Mouse (Mus musculus) heart, embryonic 14.5 days (tissue): Measurements from ENCODE around the gene Cdkn2aip. TPM values are rescaled to one million over a fixed set of nuclear protein-coding genes. Genes with fewer than 3 reads are reported as not detected.
A peak's percentile ranks its signal among the peaks of the same experiment; 100 is the strongest.

ENCODE experiments used
- ATAC-seq: fragments of 200-750 bp; cut with Nextera tagmentation; 2 replicates; pipeline ENCODE4 v1.8.0; 2017; ENCODE audit warnings: low read depth, moderate TSS enrichment; ENCODE audit not compliant: insufficient number of reproducible peaks, insufficient read depth, low FRiP score
- H3K27ac ChIP-seq, 2 experiments: fragments of 200-500 bp in 1 of 2; fragments of 300-500 bp in 1 of 2; sonication (generic) in 1 of 2; replicated peaks in 1 of 2; 2 replicates each; pipeline ENCODE4 v1.5.1; 2012 to 2014; ENCODE audit warnings: low read depth in 2 of 2, low read length in 2 of 2, control low read depth in 1 of 2, mild to moderate bottlenecking in 1 of 2, mixed read lengths in 1 of 2; ENCODE audit not compliant: control insufficient read depth in 1 of 2, insufficient read depth in 1 of 2
- H3K27me3 ChIP-seq: fragments of 300-500 bp; sonication (generic); 2 replicates; pipeline ENCODE4 v1.6.1; 2014; ENCODE audit warnings: mild to moderate bottlenecking, low read length, control low read depth; ENCODE audit not compliant: control insufficient read depth, insufficient read depth
- H3K36me3 ChIP-seq: fragments of 300-500 bp; sonication (generic); 2 replicates; pipeline ENCODE4 v1.6.1; 2014; ENCODE audit warnings: mild to moderate bottlenecking, control low read depth, low read length, mixed read lengths; ENCODE audit not compliant: control insufficient read depth, insufficient read depth
- H3K4me1 ChIP-seq, 2 experiments: fragments of 200-500 bp in 1 of 2; fragments of 300-500 bp in 1 of 2; sonication (generic) in 1 of 2; 2 replicates each; pipeline ENCODE4 v1.6.1; 2012 to 2014; ENCODE audit warnings: low read length in 2 of 2, control low read depth in 1 of 2, mixed read lengths in 1 of 2; ENCODE audit not compliant: control insufficient read depth in 2 of 2, insufficient read depth in 2 of 2
- H3K4me2 ChIP-seq: fragments of 300-500 bp; sonication (generic); 2 replicates; pipeline ENCODE4 v1.6.1; 2014; ENCODE audit warnings: mild to moderate bottlenecking, low read length
- H3K4me3 ChIP-seq, 2 experiments: fragments of 200-500 bp in 1 of 2; fragments of 300-500 bp in 1 of 2; sonication (generic) in 1 of 2; 2 replicates each; pipeline ENCODE4 v1.5.1; 2012 to 2014; ENCODE audit warnings: low read length in 2 of 2, mild to moderate bottlenecking in 2 of 2, control low read depth in 1 of 2, low read depth in 1 of 2, moderate library complexity in 1 of 2; ENCODE audit not compliant: control insufficient read depth in 1 of 2, insufficient read depth in 1 of 2
- H3K9ac ChIP-seq: fragments of 300-500 bp; sonication (generic); 2 replicates; pipeline ENCODE4 v1.6.1; 2014; ENCODE audit warnings: mild to moderate bottlenecking, low read length
- H3K9me3 ChIP-seq: fragments of 300-500 bp; sonication (generic); 2 replicates; pipeline ENCODE4 v1.6.1; 2016; ENCODE audit warnings: low read length, control low read depth; ENCODE audit not compliant: control insufficient read depth
- WGBS: fragments of 180-500 bp; shearing (Covaris S2); extraction: QIAGEN DNeasy Blood & Tissue Kit; methylation state at CpG from one replicate; pipeline ENCODE4 v1.1.7; 2014; 5-methylcytosine and 5-hydroxymethylcytosine counted together
- polyA plus RNA-seq: library from polyadenylated mRNA; unstranded; fragments of >200 nt; fragmentation: Nextera tagmentation; extraction: Ambion mirVana; gene quantifications from 2 replicates; pipeline ENCODE4 v1.2.1, GENCODE M21; 2014

The Cdkn2aip gene
- 15.6 and 15.8 TPM in 2 replicates for polyA plus RNA-seq

DNA sequence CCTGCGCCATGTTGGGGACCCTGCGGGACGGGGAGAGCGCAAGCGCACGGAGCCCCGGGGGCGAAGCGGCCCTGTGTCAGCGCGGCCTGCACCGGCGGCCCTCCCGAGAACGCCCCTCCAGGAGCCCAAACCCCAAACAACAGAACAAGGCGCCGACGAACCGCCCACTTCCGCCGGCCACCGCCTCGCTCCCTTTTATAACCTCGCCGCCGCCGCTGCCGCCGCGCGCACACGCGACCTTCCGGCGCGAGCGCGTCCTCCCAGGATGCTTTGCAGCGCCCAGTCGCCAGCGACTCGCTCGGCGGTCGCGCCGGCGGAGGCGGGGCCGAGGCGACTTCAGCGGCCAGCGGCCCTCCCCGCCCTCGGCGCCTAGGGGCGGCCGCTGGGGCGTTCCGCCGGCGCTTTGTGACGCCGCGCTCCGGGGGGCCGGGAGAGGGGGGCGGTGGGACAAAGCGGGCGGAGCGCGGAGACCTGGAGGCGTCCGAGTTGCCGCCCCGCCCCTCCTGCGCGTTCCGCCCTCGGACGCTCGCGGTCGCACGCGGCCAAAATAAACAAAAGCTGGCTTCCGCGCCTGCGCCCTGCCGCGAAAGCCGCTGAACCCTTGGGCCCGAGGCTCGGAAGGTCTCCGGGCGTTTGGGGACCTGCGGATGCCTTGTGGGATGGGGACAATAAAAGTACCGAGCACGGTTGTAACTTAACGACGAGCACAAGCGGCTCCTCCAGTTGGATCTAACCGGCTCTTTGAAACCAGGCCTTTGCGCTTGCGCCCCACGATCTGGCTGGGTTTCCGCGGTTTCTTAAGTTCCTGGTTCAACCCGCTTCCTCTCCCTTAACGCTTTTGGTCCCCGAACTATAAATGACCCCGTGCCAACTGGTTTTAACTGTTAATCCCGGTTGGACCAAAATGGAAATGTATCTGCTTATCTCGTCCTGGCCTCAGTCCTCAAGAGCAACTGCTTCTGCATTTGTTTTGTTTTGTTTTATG is at the start of gene Cdkn2aip:
TSS of gene Cdkn2aip (minus strand) at position 172 of the 985 bp plus-strand sequence.
- H3K27me3 ChIP-seq, result no peaks in the 10 kb centered on the region
- peak within 1 kb of the TSS; percentile 85 to 92 for H3K4me3 ChIP-seq
- H3K27ac ChIP-seq, result peak within 1 kb of the TSS; percentile 91 to 96
- H3K4me1 ChIP-seq, result peaks cover 4 to 8% of the 10 kb centered on the region in 2 experiments; a peak in 3 of 4 replicates
- peak within 1 kb of the TSS; percentile 92 for H3K4me2 ChIP-seq
- H3K36me3 ChIP-seq, result peaks cover 17% of the 10 kb centered on the region
- H3K9ac ChIP-seq, result peak within 1 kb of the TSS; percentile 91
- H3K9me3 ChIP-seq, result no peaks in the 10 kb centered on the region
- 1% methylated on average over 84 of the region's 114 CpGs for whole genome bisulfite sequencing
- peak; percentile 95 for ATAC-seq

DNA sequence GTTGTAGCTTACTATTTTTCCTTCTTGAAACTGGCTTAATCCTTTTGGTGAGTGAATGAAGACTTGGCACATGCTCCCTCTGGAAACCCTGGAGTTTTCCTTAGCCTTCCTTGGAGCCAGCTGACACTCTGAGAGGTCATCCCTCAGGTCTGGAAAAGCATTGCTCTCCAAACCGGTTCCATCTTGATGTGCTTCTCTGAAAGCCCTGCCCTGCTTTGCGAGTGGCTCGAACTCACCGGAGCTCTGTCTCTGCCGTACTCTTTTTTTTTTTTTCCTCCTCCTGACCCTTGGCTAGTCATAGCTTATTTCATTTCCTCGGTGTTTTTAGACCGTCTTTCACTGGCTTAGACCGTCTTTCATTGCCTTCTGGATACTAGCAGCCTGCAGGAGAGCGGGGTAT is 49.5 kb upstream of the Cdkn2aip start:
- no peaks in the 10 kb centered on the region for H3K27me3 ChIP-seq
- no peak overlapping the region for H3K4me2 ChIP-seq
- WGBS, result 46% methylated on average over 9 of the region's 9 CpGs
- ATAC-seq, result no peak
- no peak overlapping the region for H3K27ac ChIP-seq
- no peaks in the 10 kb centered on the region for H3K9me3 ChIP-seq
- H3K4me3 ChIP-seq, result no peak overlapping the region
- H3K36me3 ChIP-seq, result no peaks in the 10 kb centered on the region
- H3K9ac ChIP-seq, result no peak overlapping the region
- H3K4me1 ChIP-seq, result peaks cover 0 to 6% of the 10 kb centered on the region in 2 experiments; a peak in 1 of 4 replicates

- Histone ChIP-seq H3K4me1 (peaks cover 0 to 6% of the 10 kb centered on the region in 2 experiments; a peak in 1 of 4 replicates), H3K27me3 (no peaks in the 10 kb centered on the region), H3K36me3 (no peaks in the 10 kb centered on the region), H3K9me3 (no peaks in the 10 kb centered on the region), H3K4me3 (no peak overlapping the region), H3K9ac (no peak overlapping the region), H3K4me2 (no peak overlapping the region), H3K27ac (no peak overlapping the region)
- WGBS, result 62% methylated on average over 11 of the region's 11 CpGs
- no peak for ATAC-seq
Measured at GRCm38 (mm10) chr8:47760685-47761084, 47.0 kb upstream of the Cdkn2aip start.

DNA sequence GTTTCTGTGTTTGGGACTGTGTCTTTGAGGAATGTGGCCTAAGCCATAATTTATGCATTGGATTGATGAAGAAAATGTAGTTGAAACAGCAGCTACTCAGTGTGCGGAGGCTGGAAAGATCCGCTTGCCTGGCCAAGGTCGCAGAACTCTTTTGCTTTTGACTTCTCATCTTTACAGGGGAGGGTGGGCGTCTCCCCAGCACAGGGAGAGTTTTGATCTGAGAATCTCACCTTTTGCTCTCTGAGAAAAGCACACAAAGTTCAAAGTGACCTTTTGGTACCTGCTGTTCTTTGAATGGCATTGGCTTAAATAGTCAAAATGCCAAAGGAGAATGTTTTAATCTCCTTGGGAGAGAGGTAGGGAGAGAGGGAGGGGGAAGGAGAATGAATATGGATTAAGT is 46.5 kb upstream of the Cdkn2aip start:
- WGBS, result 71% methylated on average over 4 of the region's 4 CpGs
- H3K4me1 ChIP-seq, result peaks cover 0 to 6% of the 10 kb centered on the region in 2 experiments; a peak in 1 of 4 replicates
- ATAC-seq, result no peak

DNA sequence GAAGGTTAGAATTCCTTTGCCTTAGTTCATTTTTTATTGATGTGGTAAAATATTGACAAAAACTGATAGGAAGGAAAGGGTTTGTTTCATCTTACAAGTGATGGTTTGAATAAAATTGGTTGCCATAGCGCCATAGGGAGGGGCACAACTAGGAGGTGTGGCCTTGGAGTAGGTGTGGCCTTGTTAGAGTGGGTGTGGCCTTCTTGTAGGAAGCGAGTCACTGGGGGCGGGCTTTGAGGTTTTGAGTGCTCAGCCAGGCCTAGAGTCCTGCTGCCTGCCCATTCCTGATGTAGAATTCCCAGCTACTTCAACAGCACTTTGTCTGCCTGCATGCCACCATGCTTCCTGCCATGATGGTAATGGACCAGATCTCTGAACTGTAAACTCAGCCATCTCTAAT is 39.4 kb upstream of the Cdkn2aip start:
- Histone ChIP-seq H3K9me3 (no peaks in the 10 kb centered on the region), H3K4me1 (no peaks in the 10 kb centered on the region), H3K36me3 (no peaks in the 10 kb centered on the region), H3K27ac (no peak overlapping the region), H3K4me3 (no peak overlapping the region), H3K4me2 (no peak overlapping the region), H3K9ac (no peak overlapping the region), H3K27me3 (no peaks in the 10 kb centered on the region)
- ATAC-seq, result no peak
- WGBS, result 76% methylated on average over 3 of the region's 3 CpGs

More for the DNA sequence above, 46.5 kb upstream of the Cdkn2aip start:
- no peak overlapping the region for H3K9ac ChIP-seq
- no peaks in the 10 kb centered on the region for H3K9me3 ChIP-seq
- H3K4me3 ChIP-seq, result no peak overlapping the region
- H3K4me2 ChIP-seq, result no peak overlapping the region
- no peaks in the 10 kb centered on the region for H3K36me3 ChIP-seq
- no peak overlapping the region for H3K27ac ChIP-seq
- H3K27me3 ChIP-seq, result no peaks in the 10 kb centered on the region

GRCm38 (mm10) chr8:47750096-47750495 is 36.4 kb upstream of the Cdkn2aip start:
- no peak overlapping the region; a peak in 1 of 4 replicates for H3K4me3 ChIP-seq
- H3K4me2 ChIP-seq, result peak overlapping the region; percentile 41
- no peaks in the 10 kb centered on the region for H3K4me1 ChIP-seq
- no peak overlapping the region for H3K9ac ChIP-seq
- H3K27me3 ChIP-seq, result no peaks in the 10 kb centered on the region
- no peak overlapping the region for H3K27ac ChIP-seq
- no peaks in the 10 kb centered on the region for H3K36me3 ChIP-seq
- no peak for ATAC-seq
- WGBS, result 37% methylated on average over 14 of the region's 14 CpGs
- no peaks in the 10 kb centered on the region for H3K9me3 ChIP-seq

- Histone ChIP-seq H3K4me3 (no peak overlapping the region), H3K36me3 (no peaks in the 10 kb centered on the region), H3K9me3 (no peaks in the 10 kb centered on the region), H3K4me1 (no peaks in the 10 kb centered on the region), H3K9ac (no peak overlapping the region), H3K27ac (no peak overlapping the region), H3K4me2 (peak overlapping the region; percentile 41; the same call in 1 of the 2 replicates), H3K27me3 (no peaks in the 10 kb centered on the region)
- 67% methylated on average over 8 of the region's 8 CpGs for WGBS
- no peak for ATAC-seq
Measured at GRCm38 (mm10) chr8:47749491-47749890, 35.8 kb upstream of the Cdkn2aip start.
